Mouse (Mus musculus) heart, embryonic 15.5 days (tissue): ENCODE data around the gene Nol11. TPM values are rescaled to one million over a fixed set of nuclear protein-coding genes. Genes with fewer than 3 reads are reported as not detected.

Experiments
- ATAC-seq: fragments of 200-750 bp; cut with Nextera tagmentation; replicated peaks from 2 replicates; pipeline ENCODE4 v1.8.0; 2017; ENCODE audit warnings: low read depth, moderate TSS enrichment; ENCODE audit not compliant: insufficient number of reproducible peaks, insufficient read depth, low FRiP score
- H3K27ac ChIP-seq: fragments of 300-500 bp; sonication (generic); 2 replicates; pipeline ENCODE4 v1.5.1; 2015; ENCODE audit warnings: mild to moderate bottlenecking, inconsistent platforms
- H3K27me3 ChIP-seq: fragments of 300-500 bp; sonication (generic); 2 replicates; pipeline ENCODE4 v1.6.1; 2015; ENCODE audit warnings: inconsistent platforms
- H3K36me3 ChIP-seq: fragments of 300-500 bp; sonication (generic); 2 replicates; pipeline ENCODE4 v1.6.1; 2015; ENCODE audit warnings: mild to moderate bottlenecking, inconsistent platforms
- H3K4me1 ChIP-seq: fragments of 300-500 bp; sonication (generic); replicated peaks from 2 replicates; pipeline ENCODE4 v1.6.1; 2015; ENCODE audit warnings: inconsistent platforms
- H3K4me2 ChIP-seq: fragments of 300-500 bp; sonication (generic); 2 replicates; pipeline ENCODE4 v1.6.1; 2015; ENCODE audit warnings: inconsistent platforms, mild to moderate bottlenecking, moderate library complexity
- H3K4me3 ChIP-seq: fragments of 300-500 bp; sonication (generic); 2 replicates; pipeline ENCODE4 v1.5.1; 2015; ENCODE audit warnings: mild to moderate bottlenecking, inconsistent platforms
- H3K9ac ChIP-seq: fragments of 300-500 bp; sonication (generic); 2 replicates; pipeline ENCODE4 v1.6.1; 2015; ENCODE audit warnings: mild to moderate bottlenecking, inconsistent platforms
- H3K9me3 ChIP-seq: fragments of 300-500 bp; sonication (generic); replicated peaks from 2 replicates; pipeline ENCODE4 v1.6.1; 2016; ENCODE audit warnings: inconsistent platforms
- WGBS: fragments of 180-500 bp; shearing (Covaris S2); methylation state at CpG from one replicate; pipeline ENCODE4 v1.1.7; 2015; ENCODE audit warnings: mixed read lengths; 5-methylcytosine and 5-hydroxymethylcytosine counted together
- polyA plus RNA-seq: library from polyadenylated mRNA; unstranded; fragments of >200 nt; fragmentation: Nextera tagmentation; extraction: Ambion mirVana; gene quantifications from 2 replicates; pipeline ENCODE4 v1.2.1, GENCODE M21; 2015

Nol11 gene
- polyA plus RNA-seq = 39.3 and 42.2 TPM in 2 replicates

DNA sequence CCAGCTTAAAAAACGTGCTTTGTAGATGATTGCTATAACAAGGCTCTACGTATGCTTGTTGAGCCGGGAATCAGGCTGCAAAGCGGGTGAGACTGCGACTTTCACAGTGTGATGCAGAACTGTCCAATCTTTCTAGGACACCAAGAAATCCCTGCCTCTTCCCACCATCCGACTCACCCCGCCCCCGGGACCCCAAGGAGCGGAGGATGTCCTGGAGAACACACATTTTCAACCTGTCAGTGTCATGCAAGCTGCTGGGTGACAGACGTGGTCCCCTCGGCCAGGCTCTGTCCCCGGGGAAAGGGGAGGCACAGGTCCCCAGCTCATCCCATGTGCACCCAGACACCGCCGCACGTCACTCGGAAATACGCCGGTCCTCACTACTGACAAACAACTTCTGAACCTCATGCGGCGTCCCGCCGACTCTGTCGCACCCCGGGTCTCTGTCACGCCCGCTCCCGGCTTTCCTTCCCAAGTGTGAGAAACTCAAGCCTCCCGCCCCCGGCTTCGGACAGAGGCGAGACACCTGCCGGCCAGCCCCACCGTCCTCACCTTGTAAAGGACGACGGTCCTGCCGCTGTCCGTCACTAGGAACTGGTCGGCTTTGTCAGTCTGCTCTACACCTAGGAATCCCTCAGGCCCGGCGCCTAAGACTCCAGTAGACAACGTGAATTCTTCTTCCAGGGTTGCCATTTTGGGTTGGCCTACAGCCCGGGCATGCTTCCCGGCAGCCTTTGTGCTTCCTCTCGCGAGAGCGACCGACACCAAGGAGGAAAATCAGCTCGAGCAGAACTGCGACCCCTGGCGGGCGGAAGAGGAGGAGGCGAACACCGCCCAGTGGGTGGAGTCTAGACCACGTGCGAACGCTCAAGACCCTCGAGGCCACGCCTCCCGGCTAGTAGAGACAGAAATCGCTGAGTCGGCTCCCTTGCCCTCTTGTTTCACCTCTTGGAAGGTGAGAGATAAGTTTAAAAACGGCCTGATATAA is at the start of gene Nol11:
Gene Nol11, minus strand, starts transcription at position 817 of the 988 bp plus-strand sequence.
- Histone ChIP-seq H3K27me3 (no peaks in the 10 kb centered on the region), H3K9ac (peak within 1 kb of the TSS; percentile 72), H3K4me1 (peaks cover 6% of the 10 kb centered on the region), H3K4me2 (peak within 1 kb of the TSS; percentile 83), H3K27ac (peak within 1 kb of the TSS; percentile 69), H3K9me3 (no peaks in the 10 kb centered on the region), H3K36me3 (peaks cover 24% of the 10 kb centered on the region), H3K4me3 (peak within 1 kb of the TSS; percentile 65)
- under 1% methylated on average over 62 of the region's 62 CpGs for WGBS
- ATAC-seq = peak; percentile 92

DNA sequence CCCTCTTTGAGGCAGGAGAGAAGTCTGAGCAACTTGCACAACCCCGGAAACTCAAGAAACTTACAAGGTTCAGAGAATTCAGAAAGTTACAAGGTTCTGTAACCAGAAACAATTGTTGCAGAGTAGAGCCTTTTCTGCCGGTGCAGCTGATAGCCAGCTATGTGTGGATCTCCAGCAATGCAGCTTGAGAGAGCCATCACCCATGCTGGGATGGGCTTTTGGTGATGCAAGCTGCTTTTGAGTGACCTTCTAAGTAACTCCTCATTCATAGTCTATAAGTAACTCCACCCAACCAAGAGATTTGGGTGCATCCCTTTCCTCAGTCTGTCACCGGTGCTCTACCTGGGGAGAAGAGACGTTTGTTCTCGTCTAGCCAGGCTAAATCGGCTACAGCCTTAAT is 49.3 kb upstream of the Nol11 start:
- Histone ChIP-seq H3K36me3 (no peaks in the 10 kb centered on the region), H3K9me3 (no peaks in the 10 kb centered on the region), H3K27me3 (no peaks in the 10 kb centered on the region), H3K9ac (no peak overlapping the region), H3K4me2 (no peak overlapping the region), H3K4me1 (peaks cover 6% of the 10 kb centered on the region; the same call in 1 of the 2 replicates), H3K27ac (no peak overlapping the region), H3K4me3 (no peak overlapping the region)
- 84% methylated on average over 6 of the region's 6 CpGs for WGBS
- no peak for ATAC-seq

DNA sequence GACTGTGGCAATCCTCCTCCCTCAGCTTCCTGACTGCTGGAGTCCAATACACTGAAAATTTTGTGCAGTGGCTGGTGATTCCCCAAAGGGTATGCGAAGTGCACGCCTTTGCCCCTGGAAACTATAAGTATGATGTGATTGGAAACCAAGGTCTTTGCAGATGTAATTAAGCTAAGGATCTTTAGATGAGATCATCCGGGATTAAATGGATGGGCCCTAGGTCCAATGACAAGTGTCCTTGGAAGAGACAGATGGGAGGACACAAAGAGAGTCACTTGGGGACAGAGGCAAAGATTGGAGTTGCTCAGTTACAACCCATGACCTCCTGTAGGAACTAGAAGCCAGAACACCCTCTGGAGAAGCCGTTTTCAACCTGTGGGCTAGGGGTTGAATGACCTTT is 48.4 kb upstream of the Nol11 start:
- no peak for ATAC-seq
- H3K27ac ChIP-seq = no peak overlapping the region
- no peak overlapping the region for H3K9ac ChIP-seq
- H3K36me3 ChIP-seq = no peaks in the 10 kb centered on the region
- H3K4me1 ChIP-seq = peaks cover 6% of the 10 kb centered on the region; the same call in 1 of the 2 replicates
- H3K9me3 ChIP-seq = no peaks in the 10 kb centered on the region
- H3K4me3 ChIP-seq = no peak overlapping the region
- WGBS = 91% methylated on average over 4 of the region's 4 CpGs
- H3K27me3 ChIP-seq = no peaks in the 10 kb centered on the region
- H3K4me2 ChIP-seq = no peak overlapping the region

DNA sequence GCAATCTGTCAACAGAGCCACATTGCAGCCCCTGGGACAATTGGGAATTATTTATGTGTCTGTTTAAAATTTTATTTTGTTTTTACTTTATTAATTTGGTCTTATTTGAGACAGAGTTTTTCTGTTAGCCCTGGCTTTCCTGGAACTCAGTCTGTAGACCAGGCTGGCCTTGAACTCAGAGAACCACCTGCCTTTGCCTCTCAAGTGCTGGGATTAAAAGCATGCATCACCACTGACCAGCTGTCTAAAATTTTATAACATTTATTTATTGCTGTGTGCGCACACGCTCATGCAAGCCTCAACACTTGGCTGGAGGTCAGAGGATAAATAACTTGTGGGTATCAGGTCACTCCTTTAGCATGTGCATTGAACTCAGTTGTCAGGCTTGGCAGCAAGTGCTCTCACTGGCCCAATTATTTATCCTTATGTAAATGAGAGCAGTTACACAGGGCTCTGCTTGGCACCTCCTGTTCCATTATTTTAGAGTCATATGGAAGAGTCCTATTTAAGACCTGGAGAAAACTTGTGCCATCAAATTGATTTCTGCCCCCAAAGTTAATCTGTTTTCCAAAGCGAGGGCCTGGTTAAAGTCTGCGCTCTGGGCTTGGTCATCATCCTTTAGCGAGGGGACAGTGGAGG is 44.2 kb upstream of the Nol11 start:
- Histone ChIP-seq H3K27me3 (no peaks in the 10 kb centered on the region), H3K27ac (no peak overlapping the region), H3K4me3 (no peak overlapping the region), H3K36me3 (peaks cover 12% of the 10 kb centered on the region), H3K9me3 (no peaks in the 10 kb centered on the region), H3K4me2 (no peak overlapping the region), H3K9ac (no peak overlapping the region), H3K4me1 (peaks cover 6% of the 10 kb centered on the region; the same call in 1 of the 2 replicates)
- 86% methylated on average over 5 of the region's 5 CpGs for WGBS
- no peak for ATAC-seq

GRCm38 (mm10) chr11:107230128-107230527 is 40.9 kb upstream of the Nol11 start:
- H3K27me3 ChIP-seq = no peaks in the 10 kb centered on the region
- peaks cover 12% of the 10 kb centered on the region for H3K36me3 ChIP-seq
- peaks cover 6% of the 10 kb centered on the region for H3K4me1 ChIP-seq
- H3K9me3 ChIP-seq = no peaks in the 10 kb centered on the region
- 80% methylated on average over 10 of the region's 10 CpGs for WGBS
- no peak overlapping the region for H3K9ac ChIP-seq
- H3K4me2 ChIP-seq = no peak overlapping the region
- H3K27ac ChIP-seq = no peak overlapping the region
- H3K4me3 ChIP-seq = no peak overlapping the region
- no peak for ATAC-seq

- WGBS = 91% methylated on average over 1 of the region's 1 CpGs
- Histone ChIP-seq H3K4me1 (peaks cover 29% of the 10 kb centered on the region), H3K4me3 (no peak overlapping the region), H3K9me3 (no peaks in the 10 kb centered on the region), H3K27ac (no peak overlapping the region), H3K4me2 (no peak overlapping the region), H3K27me3 (no peaks in the 10 kb centered on the region), H3K36me3 (peaks cover 2% of the 10 kb centered on the region; the same call in 1 of the 2 replicates), H3K9ac (no peak overlapping the region)
- ATAC-seq = no peak
Measured at GRCm38 (mm10) chr11:107226431-107226830, 37.2 kb upstream of the Nol11 start.

DNA sequence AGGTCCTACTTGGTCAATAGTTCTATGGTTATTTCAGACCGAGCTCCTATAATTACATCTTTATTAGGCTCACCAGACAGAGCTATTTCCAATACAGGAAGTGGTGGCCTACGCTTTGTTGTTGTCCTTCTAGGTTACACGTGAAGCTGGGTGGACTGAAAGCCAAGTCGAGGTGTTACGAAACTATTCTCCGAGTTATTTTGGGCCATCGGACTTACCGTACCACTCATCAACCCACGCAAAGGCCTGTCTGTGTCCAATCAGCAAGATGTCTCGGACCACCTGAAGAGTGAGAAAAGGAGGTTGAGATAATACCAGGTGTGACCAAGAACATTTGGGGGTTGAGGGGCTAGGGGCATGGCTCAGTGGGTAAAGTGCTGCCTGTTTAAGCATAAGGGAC is 36.8 kb upstream of the Nol11 start:
- peaks cover 29% of the 10 kb centered on the region for H3K4me1 ChIP-seq
- WGBS = 69% methylated on average over 10 of the region's 10 CpGs
- H3K9me3 ChIP-seq = no peaks in the 10 kb centered on the region
- no peak overlapping the region for H3K9ac ChIP-seq
- no peaks in the 10 kb centered on the region for H3K36me3 ChIP-seq
- H3K4me2 ChIP-seq = no peak overlapping the region
- peak overlapping the region; percentile 85 for H3K27ac ChIP-seq
- H3K27me3 ChIP-seq = no peaks in the 10 kb centered on the region
- no peak overlapping the region for H3K4me3 ChIP-seq
- ATAC-seq = no peak

DNA sequence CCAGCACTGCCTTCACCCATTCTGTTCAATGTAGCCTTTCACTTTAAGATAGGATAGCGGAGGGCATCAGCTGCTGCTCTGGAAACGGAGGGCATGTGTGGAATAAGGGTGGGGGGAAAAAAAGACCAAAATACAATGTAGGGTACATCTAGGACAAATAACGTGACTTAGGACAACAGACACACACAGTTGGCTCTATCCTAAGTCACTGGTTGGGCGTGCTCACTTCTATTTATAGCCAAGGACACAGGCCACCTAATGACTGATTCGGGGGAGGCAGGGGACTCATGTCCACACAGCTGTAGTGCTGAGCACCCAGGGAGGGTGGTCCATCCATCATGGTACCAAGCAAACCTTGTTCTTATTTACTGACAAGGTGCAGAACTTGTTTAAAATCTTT is 36.1 kb upstream of the Nol11 start:
- no peak overlapping the region for H3K9ac ChIP-seq
- H3K4me3 ChIP-seq = no peak overlapping the region
- peaks cover 29% of the 10 kb centered on the region for H3K4me1 ChIP-seq
- WGBS = 47% methylated on average over 5 of the region's 5 CpGs
- no peaks in the 10 kb centered on the region for H3K36me3 ChIP-seq
- no peaks in the 10 kb centered on the region for H3K9me3 ChIP-seq
- no peaks in the 10 kb centered on the region for H3K27me3 ChIP-seq
- H3K27ac ChIP-seq = peak overlapping the region; percentile 85
- peak; percentile 73 for ATAC-seq
- H3K4me2 ChIP-seq = no peak overlapping the region

- H3K4me2 ChIP-seq = no peak overlapping the region
- H3K4me1 ChIP-seq = peaks cover 29% of the 10 kb centered on the region
Measured at GRCm38 (mm10) chr11:107223667-107224214, 34.6 kb upstream of the Nol11 start.

GRCm38 (mm10) chr11:107223169-107223561 is 34.0 kb upstream of the Nol11 start:
- Histone ChIP-seq H3K9ac (no peak overlapping the region), H3K36me3 (no peaks in the 10 kb centered on the region), H3K27ac (peak overlapping the region; percentile 59), H3K27me3 (no peaks in the 10 kb centered on the region), H3K9me3 (no peaks in the 10 kb centered on the region), H3K4me1 (peaks cover 29% of the 10 kb centered on the region), H3K4me3 (no peak overlapping the region), H3K4me2 (no peak overlapping the region)
- WGBS = 59% methylated on average over 1 of the region's 1 CpGs
- no peak for ATAC-seq

More at GRCm38 (mm10) chr11:107223667-107224214, 34.6 kb upstream of the Nol11 start:
- H3K27me3 ChIP-seq = no peaks in the 10 kb centered on the region
- H3K9ac ChIP-seq = no peak overlapping the region
- no peaks in the 10 kb centered on the region for H3K36me3 ChIP-seq
- ATAC-seq = no peak
- H3K4me3 ChIP-seq = no peak overlapping the region
- 69% methylated on average over 8 of the region's 8 CpGs for WGBS
- H3K9me3 ChIP-seq = no peaks in the 10 kb centered on the region
- H3K27ac ChIP-seq = 0 out of 2 replicates have a peak overlapping the region, but pooled peaks have one; percentile 59

DNA sequence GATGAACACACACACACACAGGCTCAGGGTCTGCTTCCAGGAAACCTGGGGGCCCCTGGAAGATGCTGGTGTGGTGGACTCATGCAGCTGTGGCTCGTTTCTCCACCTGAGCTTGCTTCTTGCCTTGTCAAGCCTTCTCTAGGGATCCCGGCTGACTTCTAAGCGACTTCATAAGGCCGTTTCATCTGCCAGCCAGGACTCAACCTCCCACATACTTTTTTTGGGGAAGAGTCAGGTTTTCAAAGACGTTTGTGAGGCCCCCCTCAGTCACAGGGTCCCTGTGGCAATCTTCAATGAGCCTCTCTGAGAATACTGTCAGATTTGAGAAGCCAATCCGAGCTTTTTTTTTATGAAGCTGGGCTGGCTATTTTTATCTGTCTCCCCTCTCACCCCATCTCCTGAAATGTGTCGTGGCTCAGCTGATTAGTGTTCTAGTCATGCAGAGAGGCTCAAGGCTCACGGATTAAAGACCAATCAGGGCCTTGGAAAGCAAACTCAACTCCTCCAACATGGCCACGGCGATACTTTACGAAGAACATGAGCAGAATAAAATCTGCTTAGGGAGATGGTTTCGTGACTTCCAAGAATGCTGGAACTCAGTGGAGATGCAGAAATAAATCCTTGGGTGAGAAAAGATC is 33.5 kb upstream of the Nol11 start:
- 37% methylated on average over 12 of the region's 12 CpGs for WGBS
- Histone ChIP-seq H3K4me1 (peaks cover 29% of the 10 kb centered on the region), H3K4me3 (no peak overlapping the region), H3K9me3 (no peaks in the 10 kb centered on the region), H3K4me2 (no peak overlapping the region), H3K9ac (no peak overlapping the region), H3K27me3 (no peaks in the 10 kb centered on the region), H3K27ac (peak overlapping the region; percentile 59), H3K36me3 (no peaks in the 10 kb centered on the region)
- ATAC-seq = no peak
